Mouse (Mus musculus) forebrain, embryonic 14.5 days (tissue): ENCODE data around the gene Pccb. TPM values are rescaled to one million over a fixed set of nuclear protein-coding genes. Genes with fewer than 3 reads are reported as not detected.

Experiments
- ATAC-seq: fragments of 200-750 bp; cut with Nextera tagmentation; 2 replicates; pipeline ENCODE4 v1.8.0; 2017; ENCODE audit warnings: mild to moderate bottlenecking, moderate library complexity
- DNase-seq: peaks from one replicate; pipeline ENCODE4 v3.0.0-alpha.2; 2015; ENCODE audit warnings: low spot score
- H3K27ac ChIP-seq: fragments of 300-500 bp; sonication (generic); 2 replicates; pipeline ENCODE4 v1.5.1; 2014; ENCODE audit warnings: low read depth, mild to moderate bottlenecking, control low read depth, low read length, moderate library complexity
- H3K27me3 ChIP-seq: fragments of 300-500 bp; sonication (generic); replicated peaks from 2 replicates; pipeline ENCODE4 v1.6.1; 2014; ENCODE audit warnings: low read length, control low read depth, mixed read lengths; ENCODE audit not compliant: control insufficient read depth, insufficient read depth
- H3K36me3 ChIP-seq: fragments of 300-500 bp; sonication (generic); 2 replicates; pipeline ENCODE4 v1.6.1; 2014; ENCODE audit warnings: low read length, control low read depth; ENCODE audit not compliant: control insufficient read depth, insufficient read depth
- H3K4me1 ChIP-seq: fragments of 300-500 bp; sonication (generic); 2 replicates; pipeline ENCODE4 v1.6.1; 2014; ENCODE audit warnings: antibody characterized with exemption, low read length, control low read depth; ENCODE audit not compliant: control insufficient read depth, insufficient read depth
- H3K4me2 ChIP-seq: fragments of 300-500 bp; sonication (generic); 2 replicates; pipeline ENCODE4 v1.6.1; 2014; ENCODE audit warnings: mild to moderate bottlenecking, control low read depth, low read length
- H3K4me3 ChIP-seq: fragments of 300-500 bp; sonication (generic); 2 replicates; pipeline ENCODE4 v1.5.1; 2014; ENCODE audit warnings: low read depth, low read length, control low read depth
- H3K9ac ChIP-seq: fragments of 300-500 bp; sonication (generic); 2 replicates; pipeline ENCODE4 v1.6.1; 2014; ENCODE audit warnings: mild to moderate bottlenecking, low read length, control low read depth, moderate library complexity
- H3K9me3 ChIP-seq: fragments of 300-500 bp; sonication (generic); replicated peaks from 2 replicates; pipeline ENCODE4 v1.6.1; 2016; ENCODE audit warnings: low read length, control low read depth, mixed read lengths; ENCODE audit not compliant: control insufficient read depth
- WGBS: fragments of 180-500 bp; shearing (Covaris S2); extraction: QIAGEN DNeasy Blood & Tissue Kit; methylation state at CpG from one replicate; pipeline ENCODE4 v1.1.7; 2014; 5-methylcytosine and 5-hydroxymethylcytosine counted together
- polyA plus RNA-seq: library from polyadenylated mRNA; unstranded; fragments of >200 nt; fragmentation: Nextera tagmentation; extraction: Ambion mirVana; gene quantifications from 2 replicates; pipeline ENCODE4 v1.2.1, GENCODE M21; 2014

Gene Pccb
- polyA plus RNA-seq, 1 experiment from 2014 or later, result 20.4 TPM

DNA sequence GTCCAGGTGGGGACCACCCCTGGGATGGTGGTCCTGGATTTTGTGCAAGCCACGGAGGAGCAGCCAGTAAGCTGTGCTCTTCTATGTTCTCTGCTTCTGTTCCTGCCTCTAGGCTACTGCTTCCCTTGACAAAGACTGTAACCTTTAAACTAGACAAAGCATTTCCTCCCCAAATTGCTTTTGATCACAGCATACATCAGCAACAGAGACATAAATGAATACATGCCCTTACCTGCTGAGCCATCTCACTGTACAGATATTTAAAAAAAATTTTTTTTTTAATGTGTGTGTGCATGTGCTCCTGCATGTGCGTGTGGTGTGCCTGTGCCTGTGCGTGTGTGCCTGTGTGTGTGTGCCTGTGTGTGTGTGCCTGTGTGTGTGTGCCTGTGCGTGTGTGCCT, 22.5 kb upstream of the Pccb start:
- DNase-seq, result no peak
- Histone ChIP-seq H3K36me3 (no peaks in the 10 kb centered on the region), H3K27me3 (no peaks in the 10 kb centered on the region), H3K4me2 (no peak overlapping the region), H3K9me3 (no peaks in the 10 kb centered on the region), H3K4me1 (no peaks in the 10 kb centered on the region), H3K4me3 (no peak overlapping the region), H3K27ac (no peak overlapping the region), H3K9ac (no peak overlapping the region)
- WGBS, result 99% methylated on average over 4 of the region's 4 CpGs
- no peak for ATAC-seq

DNA sequence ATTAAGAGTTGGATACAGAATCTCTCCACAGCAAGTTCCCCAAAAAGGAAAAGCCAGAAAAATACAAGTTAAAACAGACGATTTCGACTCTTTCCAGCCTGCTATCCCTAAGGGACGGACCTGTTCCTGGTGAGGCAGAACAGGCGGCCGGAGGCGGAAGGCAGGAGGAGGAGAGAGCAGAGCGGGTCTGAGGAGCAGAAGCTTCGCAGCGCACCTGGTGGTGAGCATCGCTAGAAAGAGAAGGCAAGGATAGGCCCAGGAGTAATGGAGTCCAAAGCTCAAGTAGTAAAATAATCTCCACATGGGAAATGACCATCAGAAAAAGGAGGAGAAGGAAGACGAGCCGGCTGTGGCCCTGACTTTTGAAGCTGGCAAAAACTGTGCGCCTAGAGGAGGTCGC, 18.6 kb upstream of the Pccb start:
- Histone ChIP-seq H3K4me3 (no peak overlapping the region), H3K9ac (no peak overlapping the region), H3K36me3 (no peaks in the 10 kb centered on the region), H3K27me3 (no peaks in the 10 kb centered on the region), H3K4me1 (no peaks in the 10 kb centered on the region), H3K9me3 (no peaks in the 10 kb centered on the region), H3K4me2 (no peak overlapping the region), H3K27ac (no peak overlapping the region)
- 78% methylated on average over 14 of the region's 14 CpGs for WGBS
- no peak for DNase-seq
- ATAC-seq, result no peak

DNA sequence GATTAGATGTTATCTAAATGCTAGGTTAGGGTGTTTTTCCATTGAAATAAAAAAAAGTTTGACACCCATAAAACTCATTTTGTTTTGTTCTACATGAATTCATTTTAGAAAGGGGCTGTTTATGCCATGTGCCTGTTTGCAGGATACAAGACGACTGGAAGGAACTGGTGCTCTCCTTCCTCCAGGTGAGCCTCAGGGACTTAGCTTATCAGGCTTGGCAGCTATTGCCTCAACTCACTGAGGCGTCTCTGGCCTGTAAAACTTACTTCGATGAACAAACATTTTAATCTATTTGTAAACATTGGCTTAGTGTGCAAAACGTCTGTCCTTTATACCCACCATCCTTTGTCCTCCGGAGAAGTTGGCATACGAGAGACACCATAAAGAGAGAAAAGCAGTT, 18.0 kb upstream of the Pccb start:
- DNase-seq (no peak), ATAC-seq (no peak)
- Histone ChIP-seq H3K9ac (no peak overlapping the region), H3K4me3 (no peak overlapping the region), H3K4me1 (no peaks in the 10 kb centered on the region), H3K4me2 (no peak overlapping the region), H3K27ac (no peak overlapping the region), H3K36me3 (no peaks in the 10 kb centered on the region), H3K27me3 (no peaks in the 10 kb centered on the region), H3K9me3 (no peaks in the 10 kb centered on the region)
- 73% methylated on average over 6 of the region's 6 CpGs for WGBS

DNA sequence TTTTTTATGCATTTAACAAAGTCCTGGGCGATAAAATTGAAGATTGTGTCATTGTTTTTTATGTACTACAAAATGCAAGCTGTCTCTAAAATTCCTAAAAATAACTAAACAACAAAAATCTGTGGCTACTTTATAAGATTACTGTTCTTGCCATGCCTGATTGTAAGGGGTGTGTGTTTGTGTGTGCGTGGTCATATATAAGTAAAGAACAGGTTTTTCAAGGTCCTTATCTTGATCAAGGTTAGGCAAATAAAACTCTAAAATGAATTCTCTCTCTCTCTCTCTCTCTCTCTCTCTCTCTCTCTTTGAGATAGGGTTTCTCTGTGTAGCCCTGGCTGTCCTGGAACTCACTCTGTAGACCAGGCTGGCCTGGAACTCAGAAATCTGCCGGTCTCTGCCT, 17.3 kb upstream of the Pccb start:
- no peak overlapping the region for H3K9ac ChIP-seq
- H3K36me3 ChIP-seq, result no peaks in the 10 kb centered on the region
- H3K9me3 ChIP-seq, result no peaks in the 10 kb centered on the region
- H3K27me3 ChIP-seq, result no peaks in the 10 kb centered on the region
- H3K4me3 ChIP-seq, result no peak overlapping the region
- no peaks in the 10 kb centered on the region for H3K4me1 ChIP-seq
- no peak overlapping the region for H3K4me2 ChIP-seq
- DNase-seq, result no peak
- 91% methylated on average over 3 of the region's 3 CpGs for WGBS
- ATAC-seq, result no peak
- H3K27ac ChIP-seq, result no peak overlapping the region

DNA sequence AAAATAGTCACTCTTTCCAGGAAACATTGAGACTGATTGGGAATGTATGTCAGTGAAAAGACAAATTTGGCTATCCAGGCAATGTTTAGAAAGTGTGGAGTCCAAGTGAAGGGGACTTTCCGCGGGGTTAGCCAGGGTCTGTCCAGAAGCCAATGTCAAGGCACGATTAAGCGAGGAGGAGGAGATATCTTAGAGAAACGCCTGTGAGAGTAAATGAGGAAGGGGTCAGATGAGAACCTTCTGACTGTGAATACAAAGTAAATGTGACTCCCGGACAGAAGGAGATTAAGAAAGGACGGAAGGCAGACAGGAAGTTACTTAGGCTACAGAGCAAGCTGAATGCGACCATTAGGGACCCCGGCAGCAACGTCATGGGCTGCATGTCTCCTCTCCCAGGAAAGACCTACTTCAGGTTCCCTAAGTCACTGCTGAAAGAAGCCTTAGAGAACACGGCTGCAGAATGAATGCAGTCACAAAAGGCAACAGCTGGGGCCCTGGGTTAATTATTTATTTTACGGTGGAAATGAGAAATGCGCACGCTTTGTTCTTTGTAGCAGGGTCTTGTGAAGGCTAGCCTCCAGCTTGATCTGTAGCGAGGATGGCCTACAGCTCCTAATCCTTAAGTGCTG, 11.1 kb upstream of the Pccb start:
- WGBS, result 71% methylated on average over 15 of the region's 15 CpGs
- no peak overlapping the region for H3K27ac ChIP-seq

DNA sequence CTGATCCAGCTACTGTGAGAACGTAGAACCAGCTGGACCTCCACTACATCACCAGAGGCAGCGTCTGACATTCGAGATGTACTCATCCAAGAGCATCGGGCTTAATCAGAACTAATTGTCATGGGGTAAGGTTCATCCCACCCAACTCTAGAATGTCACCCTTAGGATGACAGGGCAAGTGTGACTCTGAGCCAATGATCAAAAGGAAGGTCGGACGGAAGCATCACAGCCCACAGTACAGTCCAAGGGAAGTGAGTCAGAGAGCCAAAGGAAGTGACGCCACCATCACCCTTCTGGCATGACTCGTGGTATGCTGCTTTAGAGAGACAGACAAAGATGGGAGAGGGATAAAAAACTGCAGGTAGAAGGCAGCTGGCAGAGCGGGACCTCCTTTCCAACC, 7.6 kb upstream of the Pccb start:
- H3K4me1 ChIP-seq, result no peaks in the 10 kb centered on the region
- ATAC-seq, result no peak
- WGBS, result 87% methylated on average over 9 of the region's 9 CpGs
- H3K9ac ChIP-seq, result no peak overlapping the region
- no peaks in the 10 kb centered on the region for H3K9me3 ChIP-seq
- H3K27me3 ChIP-seq, result no peaks in the 10 kb centered on the region
- H3K36me3 ChIP-seq, result no peaks in the 10 kb centered on the region
- H3K4me3 ChIP-seq, result no peak overlapping the region
- no peak overlapping the region for H3K27ac ChIP-seq
- no peak overlapping the region for H3K4me2 ChIP-seq
- no peak for DNase-seq

More for the DNA sequence above, 11.1 kb upstream of the Pccb start:
- Histone ChIP-seq H3K27me3 (no peaks in the 10 kb centered on the region), H3K9ac (no peak overlapping the region), H3K36me3 (no peaks in the 10 kb centered on the region), H3K4me2 (no peak overlapping the region), H3K9me3 (no peaks in the 10 kb centered on the region), H3K4me1 (no peaks in the 10 kb centered on the region), H3K4me3 (no peak overlapping the region)
- no peak for DNase-seq
- ATAC-seq, result no peak

DNA sequence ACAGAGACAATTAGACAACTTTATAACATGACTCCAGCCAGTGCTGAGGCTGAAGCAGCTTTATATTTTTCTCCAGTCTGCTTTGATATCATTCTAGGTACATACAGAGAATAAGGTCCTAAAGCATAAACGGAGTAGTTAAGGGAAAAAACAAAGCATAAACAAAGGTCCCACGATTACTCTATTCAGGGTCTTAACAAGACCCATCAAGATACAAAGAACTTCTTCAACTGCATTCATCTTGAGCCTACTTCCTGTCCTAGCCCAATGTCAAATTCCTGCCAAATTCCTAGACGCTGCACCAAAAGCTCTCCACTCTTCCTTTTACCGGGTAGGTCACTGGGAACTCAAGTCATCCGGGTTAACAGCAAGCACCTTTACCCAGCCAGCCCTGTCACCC, 6.8 kb upstream of the Pccb start:
- Histone ChIP-seq H3K9me3 (no peaks in the 10 kb centered on the region), H3K9ac (no peak overlapping the region), H3K4me3 (no peak overlapping the region), H3K4me2 (no peak overlapping the region), H3K27me3 (no peaks in the 10 kb centered on the region), H3K36me3 (no peaks in the 10 kb centered on the region), H3K4me1 (no peaks in the 10 kb centered on the region), H3K27ac (no peak overlapping the region)
- ATAC-seq (no peak), DNase-seq (no peak)
- WGBS, result 74% methylated on average over 5 of the region's 5 CpGs

DNA sequence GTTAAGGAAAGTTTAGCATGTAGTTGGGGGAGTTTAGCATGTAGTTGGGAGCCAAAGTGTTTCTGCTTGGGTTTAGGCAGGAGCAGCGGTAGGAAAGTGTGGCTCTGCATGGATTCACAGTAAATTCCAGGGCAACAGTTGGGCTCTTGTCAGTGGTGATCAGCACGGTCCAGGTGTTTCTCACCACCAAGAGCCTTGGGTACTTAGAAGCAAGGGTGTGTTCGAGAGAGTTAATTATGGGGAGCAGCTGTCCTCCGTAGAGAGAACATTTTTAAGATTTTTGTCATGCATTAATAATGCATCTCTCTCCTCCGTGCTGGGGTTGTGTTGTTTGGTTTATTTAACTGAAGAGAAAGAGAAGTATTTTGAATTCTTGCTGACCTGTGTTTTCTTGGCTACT, 3.9 kb upstream of the Pccb start:
- Histone ChIP-seq H3K4me2 (no peak overlapping the region), H3K4me1 (peaks cover 3% of the 10 kb centered on the region; the same call in 1 of the 2 replicates), H3K4me3 (no peak overlapping the region), H3K27ac (no peak overlapping the region), H3K36me3 (no peaks in the 10 kb centered on the region), H3K27me3 (no peaks in the 10 kb centered on the region), H3K9ac (no peak overlapping the region), H3K9me3 (no peaks in the 10 kb centered on the region)
- ATAC-seq (no peak), DNase-seq (no peak)
- 74% methylated on average over 5 of the region's 5 CpGs for WGBS

DNA sequence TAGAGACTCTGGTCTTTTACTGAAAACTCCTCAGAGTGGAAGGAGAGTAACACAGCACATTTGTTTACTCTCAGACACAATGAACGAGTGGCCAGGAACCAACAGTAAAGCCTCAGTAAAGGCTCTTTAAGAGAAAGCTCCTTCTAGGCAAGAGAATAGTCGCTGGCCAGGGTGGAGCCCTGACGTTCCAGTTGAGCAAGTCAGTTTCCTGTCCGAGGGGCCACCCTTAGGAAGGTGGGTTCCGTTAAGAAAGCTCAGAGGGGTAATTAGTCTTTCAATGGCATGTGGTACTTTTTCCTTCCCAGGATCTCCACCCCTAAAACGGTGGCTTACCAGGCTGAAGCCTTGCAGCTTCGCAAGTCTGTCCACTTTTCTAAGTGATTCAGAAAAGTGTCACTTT, 2.7 kb upstream of the Pccb start:
- no peaks in the 10 kb centered on the region for H3K36me3 ChIP-seq
- H3K4me3 ChIP-seq, result no peak overlapping the region
- no peak for DNase-seq
- no peak for ATAC-seq
- H3K9me3 ChIP-seq, result no peaks in the 10 kb centered on the region
- H3K4me1 ChIP-seq, result peaks cover 6% of the 10 kb centered on the region; the same call in 1 of the 2 replicates
- no peak overlapping the region for H3K4me2 ChIP-seq
- H3K27ac ChIP-seq, result no peak overlapping the region
- 56% methylated on average over 7 of the region's 7 CpGs for WGBS
- H3K27me3 ChIP-seq, result no peaks in the 10 kb centered on the region
- H3K9ac ChIP-seq, result no peak overlapping the region
